Mouse (Mus musculus) stomach, postnatal 0 days (tissue): ENCODE results near the gene Sugp2. TPM values are rescaled to one million over a fixed set of nuclear protein-coding genes. Genes with fewer than 3 reads are reported as not detected.
A peak's percentile ranks its signal among the peaks of the same experiment; 100 is the strongest.

Experiments used
- ATAC-seq: fragments of 200-750 bp; cut with Nextera tagmentation; 2 replicates; pipeline ENCODE4 v1.8.0; 2017; ENCODE audit not compliant: low FRiP score, low TSS enrichment
- DNase-seq: peaks from one replicate; pipeline ENCODE4 v3.0.0-alpha.2; 2016; ENCODE audit warnings: low spot score
- H3K27ac ChIP-seq: fragments of 300-500 bp; sonication (generic); replicated peaks from 2 replicates; pipeline ENCODE4 v1.5.1; 2014; ENCODE audit warnings: mild to moderate bottlenecking, control low read depth
- H3K27me3 ChIP-seq: fragments of 300-500 bp; sonication (generic); 2 replicates; pipeline ENCODE4 v1.6.1; 2014; ENCODE audit warnings: low read length; ENCODE audit not compliant: control insufficient read depth, insufficient read depth
- H3K36me3 ChIP-seq: fragments of 300-500 bp; sonication (generic); 2 replicates; pipeline ENCODE4 v1.6.1; 2014; ENCODE audit warnings: low read length, mixed read lengths; ENCODE audit not compliant: control insufficient read depth, insufficient read depth
- H3K4me1 ChIP-seq: fragments of 300-500 bp; sonication (generic); replicated peaks from 2 replicates; pipeline ENCODE4 v1.6.1; 2014; ENCODE audit warnings: antibody characterized with exemption; ENCODE audit not compliant: control insufficient read depth, insufficient read depth
- H3K4me2 ChIP-seq: fragments of 300-500 bp; sonication (generic); replicated peaks from 2 replicates; pipeline ENCODE4 v1.6.1; 2014; ENCODE audit warnings: low read depth, mild to moderate bottlenecking, control low read depth, moderate library complexity
- H3K4me3 ChIP-seq: fragments of 300-500 bp; sonication (generic); 2 replicates; pipeline ENCODE4 v1.5.1; 2014; ENCODE audit warnings: low read depth, low read length, control low read depth
- H3K9ac ChIP-seq: fragments of 300-500 bp; sonication (generic); 2 replicates; pipeline ENCODE4 v1.6.1; 2014; ENCODE audit warnings: mild to moderate bottlenecking, low read length, control low read depth, mixed read lengths
- H3K9me3 ChIP-seq: fragments of 300-500 bp; sonication (generic); 2 replicates; pipeline ENCODE4 v1.6.1; 2016; ENCODE audit warnings: low read length; ENCODE audit not compliant: control insufficient read depth
- CTCF ChIP-seq: IDR thresholded peaks from 2 replicates; pipeline ENCODE4 v1.5.1; 2016; ENCODE audit warnings: antibody characterized with exemption, low read depth, mild to moderate bottlenecking, moderate library complexity
- EP300 ChIP-seq: optimal IDR thresholded peaks from 2 replicates; pipeline ENCODE3; 2016; ENCODE audit warnings: antibody characterized with exemption
- WGBS: fragments of 180-500 bp; shearing (Covaris S2); extraction: QIAGEN DNeasy Blood & Tissue Kit; methylation state at CpG from one replicate; pipeline ENCODE4 v1.1.7; 2014; 5-methylcytosine and 5-hydroxymethylcytosine counted together
- polyA plus RNA-seq: library from polyadenylated mRNA; unstranded; fragments of >200 nt; fragmentation: Nextera tagmentation; extraction: Ambion mirVana; gene quantifications from 2 replicates; pipeline ENCODE4 v1.2.1, GENCODE M21; 2015

The Sugp2 gene
- polyA plus RNA-seq, 1 experiment from 2014 or later = 9.0 TPM

- no peaks in the 10 kb centered on the region for H3K9me3 ChIP-seq
- no peak overlapping the region for H3K27ac ChIP-seq
- H3K9ac ChIP-seq = no peak overlapping the region
- H3K36me3 ChIP-seq = peaks cover 45% of the 10 kb centered on the region
- no peak overlapping the region for H3K4me3 ChIP-seq
- no peak for ATAC-seq
- no peak for TF ChIP-seq EP300
- no peak for TF ChIP-seq CTCF
- H3K4me1 ChIP-seq = no peaks in the 10 kb centered on the region
- H3K4me2 ChIP-seq = no peak overlapping the region
- H3K27me3 ChIP-seq = no peaks in the 10 kb centered on the region
- no peak for DNase-seq
- WGBS = 63% methylated on average over 2 of the region's 2 CpGs
Measured at GRCm38 (mm10) chr8:70259043-70259442, 25.0 kb downstream of the Sugp2 start.

GRCm38 (mm10) chr8:70267674-70268073 lies 33.6 kb downstream of the Sugp2 start:
- H3K4me2 ChIP-seq = no peak overlapping the region
- TF ChIP-seq EP300 = no peak

GRCm38 (mm10) chr8:70268311-70268710 lies 34.3 kb downstream of the Sugp2 start:
- no peak for ATAC-seq
- peaks cover 3% of the 10 kb centered on the region; the same call in 1 of the 2 replicates for H3K36me3 ChIP-seq
- WGBS = 66% methylated on average over 5 of the region's 5 CpGs
- DNase-seq = no peak
- no peak overlapping the region for H3K4me2 ChIP-seq
- H3K4me1 ChIP-seq = no peaks in the 10 kb centered on the region
- TF ChIP-seq CTCF (no peak), EP300 (no peak)
- no peaks in the 10 kb centered on the region for H3K9me3 ChIP-seq
- no peak overlapping the region for H3K4me3 ChIP-seq
- no peaks in the 10 kb centered on the region for H3K27me3 ChIP-seq
- H3K27ac ChIP-seq = no peak overlapping the region
- H3K9ac ChIP-seq = no peak overlapping the region

More at GRCm38 (mm10) chr8:70267674-70268073, 33.6 kb downstream of the Sugp2 start:
- ATAC-seq (no peak), DNase-seq (no peak)
- no peaks in the 10 kb centered on the region for H3K27me3 ChIP-seq
- no peak overlapping the region for H3K27ac ChIP-seq
- no peak overlapping the region for H3K4me3 ChIP-seq
- peaks cover 6% of the 10 kb centered on the region; the same call in 1 of the 2 replicates for H3K36me3 ChIP-seq
- H3K9ac ChIP-seq = no peak overlapping the region
- WGBS = 84% methylated on average over 3 of the region's 3 CpGs
- no peaks in the 10 kb centered on the region for H3K4me1 ChIP-seq
- no peaks in the 10 kb centered on the region for H3K9me3 ChIP-seq

DNA sequence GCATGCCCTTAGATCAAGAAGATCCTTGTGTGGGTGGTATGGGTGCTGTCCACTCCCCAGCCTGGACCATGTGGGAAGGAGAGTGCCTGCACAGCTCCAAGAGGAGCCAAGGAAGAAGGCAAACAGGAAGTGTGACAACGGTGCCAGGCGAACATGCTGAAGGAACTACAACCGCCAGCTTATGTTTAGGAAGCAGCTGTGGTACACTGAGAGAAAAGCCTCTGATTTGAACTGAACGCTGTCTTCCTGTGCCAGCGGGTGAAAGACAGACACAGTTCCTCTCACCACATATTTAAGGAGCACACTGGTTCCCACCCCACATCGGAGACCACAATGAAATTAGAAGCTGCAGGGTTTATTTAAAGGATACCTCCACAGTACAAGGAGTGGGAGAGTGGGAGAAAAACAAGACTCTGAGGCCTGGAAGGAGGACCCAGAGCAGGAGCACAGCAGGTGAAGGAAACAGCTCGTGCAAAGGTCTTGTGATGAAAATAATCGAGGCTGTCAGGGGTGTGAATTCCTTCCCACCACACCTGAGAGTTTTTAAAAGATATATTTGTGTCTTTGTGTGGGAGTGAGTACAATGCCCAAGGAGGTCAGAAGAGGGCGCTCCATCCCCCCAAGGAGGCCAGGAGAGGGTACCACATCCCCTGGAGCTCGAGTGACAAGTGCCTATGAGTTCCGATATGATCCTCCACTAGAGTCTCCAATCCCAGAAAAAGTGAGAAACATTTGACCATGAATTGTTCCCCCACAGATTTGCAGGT lies 35.0 kb downstream of the Sugp2 start:
- H3K27me3 ChIP-seq = no peaks in the 10 kb centered on the region
- no peaks in the 10 kb centered on the region for H3K36me3 ChIP-seq
- no peaks in the 10 kb centered on the region for H3K4me1 ChIP-seq
- TF ChIP-seq EP300 (no peak), CTCF (peak; percentile 65)
- no peak overlapping the region for H3K27ac ChIP-seq
- ATAC-seq (no peak), DNase-seq (no peak)
- no peak overlapping the region for H3K4me3 ChIP-seq
- 47% methylated on average over 11 of the region's 11 CpGs for WGBS
- no peaks in the 10 kb centered on the region for H3K9me3 ChIP-seq
- H3K4me2 ChIP-seq = no peak overlapping the region
- H3K9ac ChIP-seq = no peak overlapping the region

DNA sequence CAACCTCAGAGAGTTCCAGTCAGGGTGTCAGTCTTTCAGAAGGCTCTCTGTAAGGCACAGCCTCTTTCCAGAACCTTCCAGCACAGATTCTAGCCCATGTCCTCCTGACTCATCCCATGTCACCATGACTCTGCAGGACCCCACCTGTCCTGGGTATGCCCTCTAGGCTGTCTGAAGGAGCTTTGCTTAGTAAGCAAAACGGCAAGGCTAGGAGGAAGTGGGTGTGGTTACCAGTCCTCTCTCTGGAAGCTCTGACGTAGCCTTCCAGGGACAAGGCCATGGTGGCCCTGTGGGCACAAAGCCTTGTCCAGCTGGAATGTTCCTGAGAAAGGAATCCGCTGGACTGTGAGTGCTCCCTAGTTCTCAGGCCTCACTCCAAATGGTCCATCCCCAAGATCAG lies 38.9 kb downstream of the Sugp2 start:
- Histone ChIP-seq H3K4me2 (no peak overlapping the region), H3K4me3 (no peak overlapping the region), H3K4me1 (no peaks in the 10 kb centered on the region), H3K27ac (no peak overlapping the region), H3K9me3 (no peaks in the 10 kb centered on the region), H3K36me3 (no peaks in the 10 kb centered on the region), H3K27me3 (no peaks in the 10 kb centered on the region), H3K9ac (no peak overlapping the region)
- ATAC-seq (peak; percentile 78), DNase-seq (peak; percentile 35)
- WGBS = 36% methylated on average over 3 of the region's 3 CpGs
- TF ChIP-seq CTCF (no peak), EP300 (no peak)

- Histone ChIP-seq H3K27ac (no peak overlapping the region), H3K27me3 (no peaks in the 10 kb centered on the region), H3K9me3 (no peaks in the 10 kb centered on the region), H3K4me2 (no peak overlapping the region), H3K4me1 (no peaks in the 10 kb centered on the region), H3K36me3 (no peaks in the 10 kb centered on the region), H3K9ac (no peak overlapping the region), H3K4me3 (no peak overlapping the region)
- ATAC-seq (no peak), DNase-seq (no peak)
- TF ChIP-seq CTCF (no peak), EP300 (no peak)
Measured at GRCm38 (mm10) chr8:70274350-70274749, 40.3 kb downstream of the Sugp2 start.
